Mouse (Mus musculus) neural tube, embryonic 14.5 days (tissue): ENCODE measurements around the gene Lhx4. TPM values are rescaled to one million over a fixed set of nuclear protein-coding genes. Genes with fewer than 3 reads are reported as not detected.

Experiments used
- ATAC-seq: fragments of 200-750 bp; cut with Nextera tagmentation; 2 replicates; pipeline ENCODE4 v1.8.0; 2017; ENCODE audit warnings: low read depth, mild to moderate bottlenecking, moderate TSS enrichment, moderate library complexity
- H3K27ac ChIP-seq: fragments of 300-500 bp; sonication (generic); 2 replicates; pipeline ENCODE4 v1.5.1; 2014; ENCODE audit warnings: low read depth, mild to moderate bottlenecking, control low read depth, low read length, moderate library complexity, mixed read lengths
- H3K27me3 ChIP-seq: fragments of 300-500 bp; sonication (generic); 2 replicates; pipeline ENCODE4 v1.6.1; 2014; ENCODE audit warnings: low read length; ENCODE audit not compliant: control insufficient read depth, insufficient read depth
- H3K36me3 ChIP-seq: fragments of 300-500 bp; sonication (generic); 2 replicates; pipeline ENCODE4 v1.6.1; 2014; ENCODE audit warnings: low read length, mixed read lengths; ENCODE audit not compliant: control insufficient read depth, insufficient read depth
- H3K4me1 ChIP-seq: fragments of 300-500 bp; sonication (generic); 2 replicates; pipeline ENCODE4 v1.6.1; 2014; ENCODE audit warnings: low read length; ENCODE audit not compliant: control insufficient read depth, insufficient read depth
- H3K4me2 ChIP-seq: fragments of 300-500 bp; sonication (generic); 2 replicates; pipeline ENCODE4 v1.6.1; 2014; ENCODE audit warnings: mild to moderate bottlenecking, low read depth, low read length, control low read depth
- H3K4me3 ChIP-seq: fragments of 300-500 bp; sonication (generic); 2 replicates; pipeline ENCODE4 v1.5.1; 2014; ENCODE audit warnings: low read depth, low read length, control low read depth, mixed read lengths
- H3K9ac ChIP-seq: fragments of 300-500 bp; sonication (generic); replicated peaks from 2 replicates; pipeline ENCODE4 v1.6.1; 2014; ENCODE audit warnings: low read depth, mild to moderate bottlenecking, control low read depth, low read length, mixed read lengths
- H3K9me3 ChIP-seq: fragments of 300-500 bp; sonication (generic); 2 replicates; pipeline ENCODE4 v1.6.1; 2016; ENCODE audit warnings: low read length; ENCODE audit not compliant: control insufficient read depth
- WGBS: fragments of 180-500 bp; shearing (Covaris S2); extraction: QIAGEN DNeasy Blood & Tissue Kit; methylation state at CpG from one replicate; pipeline ENCODE4 v1.1.7; 2014; 5-methylcytosine and 5-hydroxymethylcytosine counted together
- polyA plus RNA-seq: library from polyadenylated mRNA; unstranded; fragments of >200 nt; fragmentation: Nextera tagmentation; extraction: Ambion mirVana; gene quantifications from 2 replicates; pipeline ENCODE4 v1.2.1, GENCODE M21; 2014

The Lhx4 gene
- polyA plus RNA-seq, 1 experiment from 2014 or later: 4.7 TPM

DNA sequence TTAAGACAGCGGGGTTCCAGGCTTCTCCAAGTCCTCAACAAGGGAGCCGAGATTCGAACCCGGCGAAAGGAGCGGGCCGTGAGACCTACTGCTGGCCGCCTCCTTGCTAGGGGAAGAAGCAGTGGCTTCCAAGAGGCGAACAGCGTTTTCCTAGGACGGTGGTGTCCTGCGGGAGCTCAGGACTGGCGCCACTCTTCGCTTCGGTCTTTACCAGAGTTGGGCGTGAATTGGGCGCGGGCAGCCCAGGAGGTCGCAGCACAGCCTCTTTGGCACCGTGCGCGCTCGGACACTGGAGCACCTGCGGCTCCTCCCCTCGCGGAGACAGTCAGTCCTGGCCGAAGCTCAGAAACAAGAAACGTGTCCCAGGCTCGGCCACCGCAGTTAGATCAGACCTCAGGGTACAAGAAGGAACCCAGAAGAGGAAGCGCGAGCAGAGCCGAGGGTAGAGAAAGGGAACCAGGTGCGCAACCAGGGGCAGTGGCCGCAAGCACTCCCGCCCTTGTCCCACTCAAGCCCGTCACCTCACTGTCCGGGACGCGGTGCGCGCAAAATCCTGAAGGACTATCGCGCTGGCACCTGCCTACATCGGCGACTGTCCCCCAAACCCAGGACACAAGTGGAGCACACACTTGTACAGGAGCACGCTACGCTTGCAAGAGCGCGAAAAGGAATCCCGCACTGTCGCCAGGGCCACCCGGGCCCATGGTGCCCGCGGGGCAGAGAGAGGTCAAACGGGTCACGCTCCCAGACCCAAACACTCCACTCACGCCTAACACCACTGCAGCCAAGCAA lies 14.3 kb downstream of the Lhx4 start:
- no peak for ATAC-seq

DNA sequence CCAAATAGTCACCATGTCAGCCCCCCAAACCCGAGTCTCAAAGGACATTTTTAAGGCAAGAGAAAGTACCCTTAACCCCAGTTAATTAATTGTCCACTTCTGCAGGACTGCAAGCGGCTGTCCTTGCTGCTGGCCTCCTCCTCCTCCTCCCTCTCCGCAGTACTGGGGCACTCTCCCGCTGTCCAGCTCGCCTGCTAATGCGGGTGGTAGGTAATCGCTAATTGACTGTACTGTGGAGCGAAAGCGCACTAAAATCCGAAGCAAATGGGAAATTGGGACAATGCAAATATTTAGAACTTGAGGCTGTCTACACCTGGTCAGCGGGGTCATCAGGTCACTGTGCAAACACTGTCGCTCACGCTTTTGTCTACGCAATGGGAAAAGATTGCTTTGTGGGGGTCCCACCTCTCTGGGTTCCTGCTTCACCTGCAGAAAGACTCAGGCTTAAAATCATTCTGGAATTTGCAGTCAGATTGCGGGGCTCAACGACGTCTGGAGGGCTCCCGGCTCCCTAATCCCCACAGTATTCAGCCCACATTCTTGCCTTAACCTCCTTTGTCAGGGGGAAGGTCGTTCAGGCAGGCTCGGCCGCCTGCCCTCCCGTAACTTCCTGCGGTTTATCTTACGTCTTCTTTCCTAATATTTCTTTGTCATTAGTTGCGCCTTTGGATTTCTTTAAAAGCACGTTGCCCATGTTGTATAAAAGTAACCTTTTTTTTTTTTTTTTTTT lies 15.2 kb downstream of the Lhx4 start:
- no peaks in the 10 kb centered on the region for H3K9me3 ChIP-seq
- H3K4me2 ChIP-seq: no peak overlapping the region
- H3K36me3 ChIP-seq: no peaks in the 10 kb centered on the region
- no peak overlapping the region for H3K4me3 ChIP-seq
- ATAC-seq: no peak
- WGBS: 1% methylated on average over 26 of the region's 26 CpGs
- H3K9ac ChIP-seq: no peak overlapping the region
- peaks cover 61% of the 10 kb centered on the region for H3K27me3 ChIP-seq
- no peak overlapping the region for H3K27ac ChIP-seq
- no peaks in the 10 kb centered on the region for H3K4me1 ChIP-seq

More for the DNA sequence above, 14.3 kb downstream of the Lhx4 start:
- no peak overlapping the region for H3K9ac ChIP-seq
- no peak overlapping the region for H3K4me3 ChIP-seq
- no peaks in the 10 kb centered on the region for H3K36me3 ChIP-seq
- peaks cover 62% of the 10 kb centered on the region for H3K27me3 ChIP-seq
- no peak overlapping the region for H3K4me2 ChIP-seq
- H3K9me3 ChIP-seq: no peaks in the 10 kb centered on the region
- peaks cover 7% of the 10 kb centered on the region for H3K4me1 ChIP-seq
- H3K27ac ChIP-seq: no peak overlapping the region
- WGBS: under 1% methylated on average over 58 of the region's 58 CpGs

DNA sequence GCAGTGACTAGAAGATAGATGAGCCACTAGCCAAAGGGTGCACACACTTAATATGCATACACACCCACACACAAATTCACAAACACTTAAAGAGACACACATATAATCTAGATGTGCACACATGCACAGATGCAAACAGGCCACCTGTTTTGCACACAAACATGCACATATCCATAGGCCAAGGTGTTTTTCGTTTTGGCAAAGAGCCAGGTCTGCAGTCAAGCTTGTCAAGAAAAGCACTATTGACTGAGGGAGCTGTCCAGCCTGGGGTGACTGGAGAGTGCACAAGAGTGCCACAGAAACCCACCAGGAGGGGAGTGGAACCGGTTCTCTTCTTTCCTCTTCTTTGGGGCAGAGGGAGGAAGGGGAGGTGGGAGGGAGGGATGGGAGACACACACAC lies 20.3 kb downstream of the Lhx4 start:
- ATAC-seq: no peak
- Histone ChIP-seq H3K4me3 (no peak overlapping the region), H3K9me3 (no peaks in the 10 kb centered on the region), H3K4me1 (no peaks in the 10 kb centered on the region), H3K9ac (no peak overlapping the region), H3K36me3 (no peaks in the 10 kb centered on the region), H3K4me2 (no peak overlapping the region), H3K27ac (no peak overlapping the region), H3K27me3 (peaks cover 69% of the 10 kb centered on the region)
- WGBS: 0% methylated on average over 2 of the region's 2 CpGs

DNA sequence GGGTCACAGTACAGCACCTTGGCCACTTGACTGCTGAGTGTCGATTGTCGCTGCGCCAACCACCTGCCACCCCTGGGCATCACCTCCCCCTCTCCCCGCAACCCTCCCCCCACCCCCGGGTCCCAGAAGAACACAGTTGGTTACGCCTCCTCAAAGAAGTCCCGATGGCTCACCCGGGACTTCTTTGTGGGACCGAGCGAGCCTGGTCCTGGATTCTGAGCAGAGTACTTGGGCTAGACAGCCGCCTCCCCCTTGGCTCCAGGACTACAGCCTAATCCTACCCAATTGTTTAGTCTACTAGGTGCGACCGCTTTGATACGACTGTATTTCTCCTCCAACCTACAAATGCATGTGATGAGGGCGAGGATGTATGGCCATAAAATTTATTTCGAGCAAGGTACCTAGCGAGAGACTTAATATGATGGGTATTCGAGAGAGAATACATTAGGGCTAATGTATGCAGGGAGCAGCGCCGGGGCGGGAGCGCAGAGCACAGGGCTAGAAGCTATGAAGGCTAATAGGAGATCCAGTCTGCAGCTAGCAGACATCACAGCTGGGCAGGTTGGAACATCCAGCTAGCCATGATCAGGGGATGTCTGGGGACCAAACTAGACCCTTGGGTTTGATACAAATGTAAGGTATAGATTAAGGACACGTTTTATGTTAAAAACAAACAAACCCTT lies 22.2 kb downstream of the Lhx4 start:
- H3K9ac ChIP-seq: no peak overlapping the region
- no peaks in the 10 kb centered on the region for H3K4me1 ChIP-seq
- ATAC-seq: peak; percentile 50; the same call in 1 of the 2 replicates
- peak overlapping the region; percentile 1; the same call in 1 of the 2 replicates for H3K4me2 ChIP-seq
- no peak overlapping the region for H3K4me3 ChIP-seq
- no peaks in the 10 kb centered on the region for H3K36me3 ChIP-seq
- WGBS: under 1% methylated on average over 23 of the region's 23 CpGs
- H3K27ac ChIP-seq: no peak overlapping the region
- H3K27me3 ChIP-seq: peaks cover 62% of the 10 kb centered on the region
- H3K9me3 ChIP-seq: no peaks in the 10 kb centered on the region

DNA sequence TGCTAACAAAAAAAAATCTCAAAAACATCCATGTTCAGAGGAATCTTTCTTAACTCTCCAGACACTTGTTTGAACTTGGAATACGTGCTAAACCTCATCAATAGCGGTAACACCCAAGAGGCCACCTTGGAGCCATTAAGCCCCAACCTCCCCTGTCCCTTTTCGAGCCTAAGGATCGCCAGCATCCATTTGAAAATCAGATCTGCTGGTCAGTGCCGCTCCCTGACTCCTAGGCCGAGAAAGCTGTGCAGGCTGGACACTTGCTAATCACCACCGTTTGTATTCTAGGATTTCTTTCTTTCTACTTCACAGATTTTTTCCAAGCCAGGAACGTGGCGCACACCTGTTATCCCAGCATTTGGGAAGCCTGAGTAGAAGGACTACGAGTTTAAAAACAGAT lies 23.7 kb downstream of the Lhx4 start:
- Histone ChIP-seq H3K27ac (no peak overlapping the region), H3K9ac (no peak overlapping the region), H3K27me3 (peaks cover 57% of the 10 kb centered on the region), H3K9me3 (no peaks in the 10 kb centered on the region), H3K36me3 (no peaks in the 10 kb centered on the region), H3K4me1 (no peaks in the 10 kb centered on the region), H3K4me2 (no peak overlapping the region), H3K4me3 (no peak overlapping the region)
- no peak for ATAC-seq
- WGBS: 21% methylated on average over 10 of the region's 10 CpGs

DNA sequence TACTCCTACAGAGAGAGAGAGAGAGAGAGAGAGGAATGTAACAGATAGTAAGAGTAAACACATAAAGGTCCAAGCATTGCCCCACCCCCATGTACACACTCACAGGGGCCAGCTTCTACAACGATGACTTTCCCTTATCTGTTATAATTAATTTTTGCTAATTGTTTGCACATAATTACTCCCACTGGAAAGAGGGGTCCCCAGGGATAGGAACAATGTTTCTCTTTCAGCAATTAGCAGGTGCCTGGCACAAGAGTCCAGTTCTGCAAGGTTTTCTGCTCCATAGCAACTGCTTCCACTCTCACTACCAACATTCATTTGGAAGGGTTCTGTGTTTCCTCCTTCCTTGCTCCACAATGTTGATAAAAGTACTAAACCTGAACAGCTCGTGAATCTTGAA lies 25.6 kb downstream of the Lhx4 start:
- Histone ChIP-seq H3K27me3 (peaks cover 43% of the 10 kb centered on the region), H3K4me1 (no peaks in the 10 kb centered on the region), H3K9ac (no peak overlapping the region), H3K4me2 (no peak overlapping the region), H3K4me3 (no peak overlapping the region), H3K9me3 (no peaks in the 10 kb centered on the region), H3K36me3 (no peaks in the 10 kb centered on the region), H3K27ac (no peak overlapping the region)
- 40% methylated on average over 2 of the region's 2 CpGs for WGBS
- no peak for ATAC-seq

DNA sequence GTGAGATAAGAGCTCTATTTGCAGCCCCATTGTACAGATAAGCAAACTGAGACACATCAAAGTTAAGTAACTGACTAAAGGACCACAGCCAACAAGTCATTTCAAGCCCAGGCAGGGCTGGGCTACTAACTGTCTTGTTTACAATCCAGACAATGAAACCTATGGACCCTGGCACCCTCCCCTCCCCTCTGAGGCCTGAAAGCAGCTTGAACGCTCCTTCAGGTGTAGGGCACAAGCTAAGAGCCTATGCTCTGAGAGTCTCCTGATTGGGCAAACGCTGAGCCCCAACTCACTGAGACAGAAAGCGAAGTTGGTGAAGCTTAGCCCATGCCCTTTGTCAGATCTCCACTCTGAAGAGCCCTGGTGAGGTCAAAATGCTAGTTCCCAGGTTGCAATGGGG lies 27.2 kb downstream of the Lhx4 start:
- no peaks in the 10 kb centered on the region for H3K4me1 ChIP-seq
- no peak overlapping the region for H3K9ac ChIP-seq
- WGBS: 88% methylated on average over 3 of the region's 3 CpGs
- H3K4me2 ChIP-seq: no peak overlapping the region
- peaks cover 27% of the 10 kb centered on the region for H3K27me3 ChIP-seq
- H3K4me3 ChIP-seq: no peak overlapping the region
- no peak overlapping the region for H3K27ac ChIP-seq
- no peak for ATAC-seq
- no peaks in the 10 kb centered on the region for H3K9me3 ChIP-seq
- H3K36me3 ChIP-seq: no peaks in the 10 kb centered on the region

DNA sequence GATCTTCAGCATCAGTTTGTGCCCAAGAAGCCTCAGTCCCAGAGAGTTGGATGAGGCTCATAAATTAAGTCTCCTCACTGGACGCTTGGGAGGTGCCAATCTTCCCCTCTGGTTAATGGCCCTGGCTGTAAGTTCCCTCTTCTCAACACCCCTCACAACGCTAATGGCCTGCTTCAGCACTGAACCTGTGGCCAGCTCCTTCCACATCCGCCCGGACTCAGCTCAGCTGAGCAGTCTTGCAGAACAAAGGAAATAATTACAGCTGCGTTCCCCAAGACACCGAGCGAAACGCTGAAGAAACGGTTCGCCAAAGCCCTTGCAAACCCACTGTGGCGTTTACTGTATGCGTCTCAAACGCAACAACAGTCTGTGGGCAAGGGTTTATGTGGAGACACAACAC lies 29.3 kb downstream of the Lhx4 start:
- peak; percentile 39; the same call in 1 of the 2 replicates for ATAC-seq
- no peak overlapping the region for H3K9ac ChIP-seq
- H3K4me3 ChIP-seq: no peak overlapping the region

More for the DNA sequence above, 29.3 kb downstream of the Lhx4 start:
- no peaks in the 10 kb centered on the region for H3K4me1 ChIP-seq
- peak overlapping the region; percentile 31; the same call in 1 of the 2 replicates for H3K4me2 ChIP-seq
- no peak overlapping the region for H3K27ac ChIP-seq
- under 1% methylated on average over 13 of the region's 13 CpGs for WGBS
- H3K36me3 ChIP-seq: no peaks in the 10 kb centered on the region
- no peaks in the 10 kb centered on the region for H3K9me3 ChIP-seq
- peaks cover 13% of the 10 kb centered on the region for H3K27me3 ChIP-seq
